Mouse (Mus musculus) ES-Bruce4 (cell line): ENCODE results near the gene Erbin.

Experiments used
- CTCF ChIP-seq: IDR thresholded peaks from one replicate; pipeline ENCODE4 v1.8.1; 2011; ENCODE audit warnings: low read depth, low read length
- EP300 ChIP-seq: IDR thresholded peaks from 2 replicates; pipeline ENCODE4 v1.6.1; 2011; ENCODE audit warnings: low read depth, low read length; ENCODE audit not compliant: insufficient read depth
- POLR2A ChIP-seq: IDR thresholded peaks from one replicate; pipeline ENCODE4 v1.8.1; 2011; ENCODE audit warnings: low read length; ENCODE audit not compliant: insufficient read depth

- no peak for TF ChIP-seq POLR2A
- no peak for TF ChIP-seq CTCF
- TF ChIP-seq EP300: no peak
These were observed at the start of gene Erbin for GRCm38 (mm10) chr13:103920261-103920932.
